Mouse (Mus musculus) urinary bladder, postnatal 25 days (tissue): ENCODE data around the gene Vmn1r227.

ENCODE experiments used
- DNase-seq: peaks from one replicate; pipeline ENCODE4 v3.0.0; 2022; ENCODE audit warnings: low spot score

The Vmn1r227 gene

DNA sequence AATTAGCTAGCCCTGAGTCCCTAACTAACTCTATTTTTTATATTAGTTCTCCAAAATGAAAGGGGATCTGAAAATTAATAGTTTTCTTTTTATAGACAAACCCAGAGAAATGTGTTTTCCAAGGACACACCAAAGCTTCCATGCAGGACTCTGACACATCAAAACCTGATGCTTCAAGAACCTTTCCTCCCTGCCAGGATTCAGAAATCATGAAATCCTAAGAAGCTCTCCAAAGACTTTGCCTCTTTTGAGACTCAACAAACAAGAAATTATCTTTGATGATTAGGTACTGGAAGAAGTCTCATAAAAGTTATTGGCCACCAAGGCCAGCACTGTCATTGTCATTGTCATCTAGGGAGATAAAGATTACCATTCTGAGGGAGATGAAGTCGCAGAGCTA lies at the start of gene Vmn1r227:
Gene Vmn1r227 (plus strand): TSS at position 301 of the 400 bp plus-strand sequence.
- DNase-seq = no peak

DNA sequence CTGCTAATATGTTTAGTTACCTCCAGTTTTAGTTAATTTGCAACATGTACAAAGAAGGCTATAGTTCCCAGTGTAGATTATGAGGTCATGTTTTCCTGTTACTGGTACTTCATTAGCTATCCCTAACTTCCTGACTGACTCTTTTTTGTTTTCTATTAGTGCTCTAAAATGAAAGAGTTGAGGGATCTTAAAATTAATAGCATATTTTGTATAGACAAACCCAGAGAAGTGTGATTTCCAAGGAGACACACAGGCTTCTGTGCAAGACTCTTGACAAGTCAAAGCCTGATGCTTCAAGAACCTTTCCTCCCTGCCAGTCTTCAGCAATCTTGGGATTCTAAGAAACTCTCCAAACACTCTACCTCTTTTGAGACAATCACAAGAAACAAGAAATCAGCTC lies 47.1 kb upstream of the Vmn1r227 start, which contains the start of gene Vmn1r226:
Gene Vmn1r226 (plus strand): TSS at position 301 of the 400 bp plus-strand sequence.
- DNase-seq = no peak

DNA sequence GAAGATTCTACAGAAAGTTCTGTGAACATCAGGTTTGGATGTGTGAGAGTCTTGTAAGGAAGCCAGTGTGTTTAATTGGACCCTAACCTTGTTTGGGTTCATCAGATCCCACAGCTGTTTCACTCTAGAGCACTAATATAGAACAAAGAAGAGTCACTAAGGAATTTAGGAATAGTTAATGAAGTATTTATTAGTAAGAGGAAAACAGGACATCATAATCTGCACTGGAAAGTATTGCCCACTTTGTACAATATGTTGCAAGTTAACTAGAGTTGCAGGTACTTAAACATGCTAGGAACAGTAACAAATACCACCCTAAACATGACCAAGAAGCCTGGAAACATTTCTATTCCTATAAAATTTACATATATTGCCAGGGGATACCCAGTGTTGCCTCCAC lies 56.4 kb downstream of the Vmn1r227 start, which contains the start of gene Vmn1r228:
Gene Vmn1r228 (minus strand): TSS at position 101 of the 400 bp plus-strand sequence.
- DNase-seq = no peak
